In the genomic region with DNA sequence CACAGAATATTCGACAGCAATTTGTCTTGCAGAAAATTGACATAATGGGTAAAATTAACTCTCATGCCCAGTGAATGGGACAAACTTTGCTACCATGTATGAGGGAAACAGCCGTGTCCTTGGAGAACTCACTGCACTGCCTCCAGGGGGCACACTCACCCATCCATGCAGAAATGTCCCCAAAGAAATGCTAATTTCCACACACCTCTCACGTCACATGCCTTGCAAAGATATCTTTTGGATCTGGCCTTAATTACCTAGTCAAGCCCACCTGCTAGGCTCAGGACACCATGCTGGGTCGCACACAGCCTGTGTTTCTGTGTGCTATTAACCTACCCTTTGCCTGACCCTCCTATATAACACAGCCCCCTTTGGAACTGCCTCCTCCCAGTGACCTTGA, we compare ENCODE assay signal across 8 mouse cellular contexts.
DNase-seq lines count a peak whose midpoint lies in the region; ATAC-seq lines count a peak whose summit lies in the region.

No protein-coding gene starts in this region.

- H3K36me3 ChIP-seq in forebrain, embryonic 14.5 days (ENCODE audit: control insufficient read depth, insufficient read depth, low read length): no peaks in the 10 kb centered on the region
- no peaks in the 10 kb centered on the region for H3K36me3 ChIP-seq in forebrain, embryonic 15.5 days
- no peaks in the 10 kb centered on the region for H3K36me3 ChIP-seq in liver, embryonic 16.5 days (ENCODE audit: control insufficient read depth, insufficient read depth)

- 49% methylated on average over 4 of the region's 4 CpGs for WGBS in forebrain, embryonic 14.5 days
- 47% methylated on average over 4 of the region's 4 CpGs for WGBS in forebrain, embryonic 15.5 days
- WGBS in liver, embryonic 16.5 days (ENCODE audit: insufficient replicate concordance): 41% methylated on average over 4 of the region's 4 CpGs

- no peak overlapping the region for H3K27ac ChIP-seq in forebrain, embryonic 14.5 days (ENCODE audit: low read depth, low read length)
- H3K27ac ChIP-seq in forebrain, embryonic 15.5 days (replicated peaks): no peak overlapping the region
- H3K27ac ChIP-seq in liver, embryonic 16.5 days (ENCODE audit: low read length): peak overlapping the region; percentile 6; the same call in 1 of the 2 replicates

- no peak overlapping the region for H3K9ac ChIP-seq in forebrain, embryonic 14.5 days (ENCODE audit: low read length)
- H3K9ac ChIP-seq in forebrain, embryonic 15.5 days (replicated peaks): no peak overlapping the region
- no peak overlapping the region for H3K9ac ChIP-seq in liver, embryonic 16.5 days (ENCODE audit: low read depth, low read length)

- peak; percentile 16 for DNase-seq in forebrain, embryonic 14.5 days (ENCODE audit: low spot score)
- DNase-seq in right cerebral cortex, postnatal 14 days: peak; percentile 34
- no peak for DNase-seq in right cerebral cortex, adult 18-20 months
- peak; percentile 40 for DNase-seq in c-Kit-negative CD71-positive TER-119-positive erythroid progenitor cells, embryonic 14.5 days (ENCODE audit: low read depth, low spot score)
- DNase-seq in layer of hippocampus, postnatal 14 days (ENCODE audit: low spot score in 2 of 2): no peak
- no peak for DNase-seq in gastrocnemius, postnatal 4 days (ENCODE audit: low spot score in 2 of 2)

- H3K4me3 ChIP-seq in forebrain, embryonic 14.5 days (ENCODE audit: low read depth, low read length): no peak overlapping the region
- no peak overlapping the region for H3K4me3 ChIP-seq in forebrain, embryonic 15.5 days
- H3K4me3 ChIP-seq in liver, embryonic 16.5 days (ENCODE audit: low read depth, low read length): no peak overlapping the region

- no peaks in the 10 kb centered on the region for H3K4me1 ChIP-seq in forebrain, embryonic 14.5 days (ENCODE audit: control insufficient read depth, insufficient read depth, low read length)
- H3K4me1 ChIP-seq in forebrain, embryonic 15.5 days: no peaks in the 10 kb centered on the region
- H3K4me1 ChIP-seq in liver, embryonic 16.5 days (ENCODE audit: control insufficient read depth, low read depth, low read length): peaks cover 41% of the 10 kb centered on the region

- no peak overlapping the region for H3K4me2 ChIP-seq in forebrain, embryonic 14.5 days (ENCODE audit: low read length)
- H3K4me2 ChIP-seq in forebrain, embryonic 15.5 days (replicated peaks): no peak overlapping the region
- no peak overlapping the region for H3K4me2 ChIP-seq in liver, embryonic 16.5 days (ENCODE audit: low read depth, low read length)

- H3K27me3 ChIP-seq in forebrain, embryonic 14.5 days (replicated peaks; ENCODE audit: control insufficient read depth, insufficient read depth, low read length): no peaks in the 10 kb centered on the region
- H3K27me3 ChIP-seq in forebrain, embryonic 15.5 days: no peaks in the 10 kb centered on the region
- no peaks in the 10 kb centered on the region for H3K27me3 ChIP-seq in liver, embryonic 16.5 days (ENCODE audit: control insufficient read depth, insufficient read depth, low read depth, low read length)

- H3K9me3 ChIP-seq in forebrain, embryonic 14.5 days (replicated peaks; ENCODE audit: control insufficient read depth, low read length): no peaks in the 10 kb centered on the region
- no peaks in the 10 kb centered on the region for H3K9me3 ChIP-seq in forebrain, embryonic 15.5 days
- no peaks in the 10 kb centered on the region for H3K9me3 ChIP-seq in liver, embryonic 16.5 days (replicated peaks; ENCODE audit: control insufficient read depth, low read length)

- no peak for ATAC-seq in forebrain, embryonic 14.5 days
- ATAC-seq in forebrain, embryonic 15.5 days (replicated peaks): no peak
- no peak for ATAC-seq in liver, embryonic 16.5 days (ENCODE audit: low read depth)

Comparison
In these comparisons a context has a peak if more than half of its experiments do, and no peak if none do; other contexts are left out.
1. DNase-seq: peak in forebrain, embryonic 14.5 days (single experiment), right cerebral cortex, postnatal 14 days (single experiment) and c-Kit-negative CD71-positive TER-119-positive erythroid progenitor cells, embryonic 14.5 days (single experiment); none in right cerebral cortex, adult 18-20 months (single experiment), layer of hippocampus, postnatal 14 days (0 of 2) and gastrocnemius, postnatal 4 days (0 of 2).